Mouse (Mus musculus) cerebellum, postnatal 4 days (tissue): Measurements from ENCODE around the gene Tgoln1.

ENCODE experiments used
- DNase-seq, 2 experiments: peaks; one replicate each; pipeline ENCODE4 v3.0.0; 2022; ENCODE audit warnings: low spot score in 2 of 2, mixed read lengths in 1 of 2

Gene Tgoln1

DNA sequence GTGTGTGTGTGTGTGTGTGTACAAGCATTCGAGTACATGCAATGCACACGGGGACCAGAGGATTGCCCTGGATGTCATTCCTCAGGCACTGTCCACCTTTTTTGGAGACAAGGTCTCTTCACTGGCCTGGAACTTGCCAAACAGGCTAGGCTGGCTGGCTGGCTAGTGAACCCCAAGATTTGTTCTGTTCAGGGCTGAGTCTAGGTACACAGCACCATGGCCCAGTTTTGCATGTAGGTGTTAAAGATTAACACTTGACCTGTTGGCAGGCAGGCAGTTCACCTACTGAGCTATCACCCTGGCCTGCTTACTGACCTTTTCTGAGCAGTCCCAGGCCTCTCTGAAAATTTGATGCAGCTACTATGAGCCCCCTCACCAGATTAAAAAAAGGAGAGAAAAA lies 13.6 kb upstream of the Tgoln1 start:
- DNase-seq = no peak

- DNase-seq = peak in 1 of 2 experiments; percentile 58
These were observed 10.5 kb upstream of the Tgoln1 start for GRCm38 (mm10) chr6:72627276-72627675.

DNA sequence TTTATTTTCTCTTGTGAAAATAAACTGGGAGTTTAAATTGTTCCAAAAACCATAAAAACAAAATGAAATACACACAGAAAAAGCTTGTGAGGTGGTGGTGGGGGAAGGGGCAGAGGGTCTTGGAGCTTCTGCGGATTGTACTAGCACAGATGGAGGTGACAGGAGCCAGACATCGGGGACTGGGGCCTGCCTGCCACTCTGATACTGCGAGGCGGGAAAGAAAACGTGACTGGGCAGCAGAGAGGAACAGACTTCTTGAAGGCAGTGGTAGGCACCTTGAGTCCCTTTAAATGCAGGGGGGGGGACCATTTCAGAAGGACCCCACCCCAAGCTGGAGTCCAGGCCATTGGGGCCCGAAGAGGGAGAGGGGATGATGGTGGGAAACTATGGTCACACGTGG lies 9.6 kb upstream of the Tgoln1 start:
- no peak for DNase-seq

- no peak for DNase-seq
These were observed 7.0 kb upstream of the Tgoln1 start for GRCm38 (mm10) chr6:72623661-72624402.

GRCm38 (mm10) chr6:72622917-72623316 lies 6.1 kb upstream of the Tgoln1 start:
- no peak for DNase-seq

DNA sequence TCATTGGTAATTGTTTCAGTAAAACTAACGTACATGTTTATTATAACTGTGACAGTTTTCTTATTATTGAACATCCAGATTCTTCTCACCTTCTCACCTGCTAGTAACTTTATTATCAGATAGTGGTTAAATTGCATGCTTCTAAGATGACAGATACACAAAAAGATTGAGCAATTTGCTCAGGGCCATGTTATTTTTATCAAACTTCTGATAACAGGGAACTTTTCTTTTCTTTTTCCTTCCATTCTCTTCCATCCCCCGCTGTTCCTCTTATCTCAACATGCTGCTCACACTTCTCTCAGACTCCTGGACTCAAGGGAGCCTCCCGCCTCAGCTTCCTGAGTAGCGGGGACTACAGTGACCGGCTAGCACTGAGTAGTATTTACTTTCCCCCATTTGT lies 4.1 kb upstream of the Tgoln1 start:
- no peak for DNase-seq

DNA sequence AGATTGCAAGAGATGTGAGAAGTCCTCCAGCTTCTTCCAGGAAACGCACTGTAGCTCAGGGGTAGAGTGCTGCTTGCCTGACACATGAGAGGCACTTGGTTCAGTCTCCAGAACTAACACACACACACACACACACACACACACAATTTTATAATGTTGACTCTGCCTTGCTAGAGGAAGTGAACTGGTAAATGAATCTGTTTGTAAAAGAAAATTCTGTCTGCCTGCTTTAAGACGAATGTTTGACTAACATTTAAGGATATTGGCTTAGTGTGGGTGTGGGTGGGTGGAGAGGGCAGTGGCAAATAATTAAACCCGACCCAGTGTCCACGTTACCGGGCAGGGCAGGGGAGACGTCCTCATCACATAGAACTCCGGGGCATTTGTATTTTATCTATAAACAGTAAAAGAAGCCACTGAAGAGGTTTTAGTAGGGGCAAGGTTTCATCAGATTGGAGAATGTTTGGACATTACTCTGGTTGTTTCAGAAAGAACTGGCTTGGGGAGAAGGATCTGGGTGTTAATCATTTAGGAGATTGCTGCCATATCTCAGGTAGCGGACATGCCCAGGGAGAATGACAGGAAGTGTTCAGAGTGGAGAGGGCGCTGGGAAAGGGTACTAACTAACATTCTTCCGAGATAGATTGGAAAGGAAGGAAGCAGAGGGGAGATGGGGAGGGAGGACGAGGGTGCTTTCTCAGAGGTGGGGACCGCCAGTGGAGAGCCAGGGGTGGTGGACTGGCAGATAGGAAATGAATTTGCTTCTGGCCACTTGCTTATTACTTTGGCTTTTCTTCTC lies 3.1 kb upstream of the Tgoln1 start:
- no peak for DNase-seq

GRCm38 (mm10) chr6:72615561-72616375 lies 1.0 kb downstream of the Tgoln1 start:
- peak in 1 of 2 experiments; percentile 12 for DNase-seq

- DNase-seq = no peak
These were observed 1.6 kb downstream of the Tgoln1 start for GRCm38 (mm10) chr6:72615151-72615550.

DNA sequence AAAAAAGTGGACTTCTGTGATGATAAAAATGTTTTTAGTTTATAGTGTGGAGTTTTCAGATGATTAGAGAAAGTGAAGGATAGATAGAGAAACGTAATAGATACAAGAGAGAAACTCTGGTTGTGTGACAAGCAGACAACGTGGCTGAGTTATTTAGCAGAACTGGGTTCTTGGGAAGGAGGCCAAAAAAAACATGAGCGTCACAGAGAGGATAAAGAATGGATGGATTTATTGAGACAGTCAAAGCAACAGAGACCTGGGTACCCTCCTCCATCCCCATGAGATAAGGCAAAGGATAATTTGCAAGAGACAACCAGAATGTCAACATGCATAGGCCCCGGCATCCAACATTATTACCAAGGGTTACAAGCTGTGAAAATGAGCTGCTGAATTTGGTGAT lies 6.5 kb downstream of the Tgoln1 start:
- DNase-seq = no peak

GRCm38 (mm10) chr6:72608662-72609184 lies 8.1 kb downstream of the Tgoln1 start:
- DNase-seq = no peak

GRCm38 (mm10) chr6:72607676-72608075 lies 9.1 kb downstream of the Tgoln1 start:
- DNase-seq = no peak

DNA sequence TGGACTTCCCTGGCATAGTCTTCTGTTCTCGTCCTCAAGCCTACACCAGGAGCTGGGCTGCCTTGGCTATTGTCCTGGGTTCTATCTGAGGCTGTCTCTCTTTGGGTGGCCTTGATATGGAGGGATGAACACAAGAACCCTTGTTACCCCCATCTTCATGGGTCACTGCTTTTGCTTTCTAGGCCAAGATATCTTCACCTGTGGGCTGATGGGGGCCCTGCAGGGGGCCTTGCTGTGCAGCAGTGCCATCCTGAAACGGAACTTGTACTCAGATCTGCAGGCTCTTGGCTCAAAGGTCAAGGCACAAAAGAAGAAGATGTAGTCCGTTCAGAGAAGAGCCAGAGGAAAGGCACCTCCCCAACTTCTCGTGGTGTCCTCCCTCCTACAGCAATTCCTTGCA lies 9.7 kb downstream of the Tgoln1 start:
- DNase-seq = no peak

- DNase-seq = no peak
These were observed 12.7 kb downstream of the Tgoln1 start for GRCm38 (mm10) chr6:72604066-72604465.

DNA sequence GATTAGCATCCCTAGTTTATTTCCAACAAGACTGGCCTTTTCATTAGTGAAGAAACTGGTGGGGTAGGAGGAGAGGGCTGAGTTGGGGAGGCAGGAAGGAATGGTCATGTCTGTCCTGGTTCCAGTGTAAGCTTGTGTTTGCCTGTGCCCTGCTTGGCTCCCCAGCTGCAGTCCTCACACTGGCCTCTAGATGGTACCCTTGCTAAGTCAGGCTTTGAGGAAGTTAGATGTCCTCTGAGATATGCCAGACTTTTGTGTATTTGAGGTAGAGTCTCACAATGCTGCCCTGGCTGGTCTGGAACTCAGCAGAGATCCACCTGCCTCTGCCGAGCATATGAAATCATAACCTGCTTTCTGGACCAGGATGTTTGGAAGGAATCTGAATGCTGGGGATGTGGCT lies 15.1 kb downstream of the Tgoln1 start:
- DNase-seq = peak; percentile 52 to 85

GRCm38 (mm10) chr6:72600771-72601170 lies 16.0 kb downstream of the Tgoln1 start:
- no peak for DNase-seq

- no peak for DNase-seq
These were observed 16.6 kb downstream of the Tgoln1 start for GRCm38 (mm10) chr6:72600216-72600615.

DNA sequence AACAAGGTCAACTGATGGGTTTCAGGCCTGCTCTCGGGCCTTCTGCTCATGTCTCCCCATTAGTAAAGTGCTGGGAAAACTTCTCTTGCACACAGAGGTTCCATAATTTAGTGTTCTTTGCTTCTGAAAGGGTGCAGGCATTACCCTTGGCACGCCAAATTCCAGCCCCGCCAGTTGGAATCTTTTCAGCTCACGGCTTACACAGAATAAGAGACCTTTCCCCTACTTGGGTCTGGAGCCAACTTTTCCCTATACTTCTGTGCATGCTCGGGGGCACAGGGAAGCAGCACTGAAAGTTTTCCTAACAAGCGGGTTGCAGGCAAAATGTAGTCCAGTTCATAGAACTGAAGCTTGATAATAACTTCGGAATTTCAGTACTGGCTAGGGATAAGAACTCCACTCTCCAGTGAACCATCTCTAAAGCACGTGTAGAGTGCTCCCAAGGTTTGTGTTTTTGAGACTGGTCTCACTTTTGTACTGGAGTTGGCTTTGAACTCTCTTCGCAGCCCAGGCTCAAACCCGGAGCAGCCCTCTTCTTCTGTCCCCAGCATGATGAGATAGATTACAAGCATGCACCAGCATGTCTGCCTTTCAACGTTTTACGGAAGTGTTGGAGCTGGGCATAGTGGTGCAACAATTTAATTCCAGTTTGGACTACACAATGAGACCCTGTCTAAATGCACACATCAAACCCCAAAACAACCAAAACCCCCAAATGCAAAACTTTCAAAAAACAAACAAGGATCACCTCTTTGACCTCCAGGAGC lies 17.8 kb downstream of the Tgoln1 start:
- peak in 1 of 2 experiments; percentile 37 for DNase-seq

DNA sequence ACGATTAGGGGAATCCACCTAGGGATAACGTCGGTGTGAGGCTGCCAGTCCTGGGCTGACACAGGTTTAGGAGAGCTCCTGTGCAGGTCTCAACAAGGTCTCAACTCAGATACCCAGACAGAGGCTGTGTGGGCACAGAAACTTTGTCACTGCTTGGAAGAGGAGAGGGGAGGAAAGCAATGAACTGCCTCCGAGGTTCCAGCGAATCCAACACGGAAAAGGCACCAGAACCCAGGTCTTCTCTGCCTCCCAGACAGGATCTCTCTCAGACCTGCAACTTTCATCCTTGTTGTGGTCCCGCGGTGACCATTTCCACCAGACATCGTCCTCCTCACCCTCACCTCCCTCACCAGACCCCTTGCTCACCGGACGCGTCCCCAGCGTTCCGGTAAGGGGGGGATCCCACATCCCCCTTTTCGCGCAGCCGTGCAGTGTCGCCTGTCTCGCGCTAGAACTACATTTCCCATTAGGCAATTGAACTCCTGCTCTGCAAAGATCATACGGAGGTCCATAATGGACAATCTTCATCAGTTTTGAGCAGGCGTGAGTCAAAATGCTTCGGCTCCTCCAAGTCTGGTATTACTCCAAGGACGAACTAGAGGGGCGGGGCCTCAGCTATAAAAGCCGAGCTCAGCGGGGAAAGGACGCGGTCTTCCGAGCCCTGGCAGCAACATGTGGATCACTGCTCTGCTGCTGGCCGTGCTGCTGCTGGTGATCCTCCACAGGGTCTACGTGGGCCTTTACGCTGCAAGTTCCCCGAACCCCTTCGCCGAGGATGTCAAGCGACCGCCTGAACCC lies 18.6 kb downstream of the Tgoln1 start, which contains the start of the genes Elmod3 and Retsat:
TSS of gene Elmod3 (minus strand) at position 458 of the 798 bp plus-strand sequence.
TSS of gene Retsat (plus strand) at position 520 of the 798 bp plus-strand sequence.
- DNase-seq = peak; percentile 63 to 80
